Mouse (Mus musculus) neural tube, embryonic 14.5 days (tissue): ENCODE results near the gene Lurap1. TPM values are rescaled to one million over a fixed set of nuclear protein-coding genes. Genes with fewer than 3 reads are reported as not detected.

Source experiments
- ATAC-seq: fragments of 200-750 bp; cut with Nextera tagmentation; 2 replicates; pipeline ENCODE4 v1.8.0; 2017; ENCODE audit warnings: low read depth, mild to moderate bottlenecking, moderate TSS enrichment, moderate library complexity
- H3K27ac ChIP-seq: fragments of 300-500 bp; sonication (generic); 2 replicates; pipeline ENCODE4 v1.5.1; 2014; ENCODE audit warnings: low read depth, mild to moderate bottlenecking, control low read depth, low read length, moderate library complexity, mixed read lengths
- H3K27me3 ChIP-seq: fragments of 300-500 bp; sonication (generic); 2 replicates; pipeline ENCODE4 v1.6.1; 2014; ENCODE audit warnings: low read length; ENCODE audit not compliant: control insufficient read depth, insufficient read depth
- H3K36me3 ChIP-seq: fragments of 300-500 bp; sonication (generic); 2 replicates; pipeline ENCODE4 v1.6.1; 2014; ENCODE audit warnings: low read length, mixed read lengths; ENCODE audit not compliant: control insufficient read depth, insufficient read depth
- H3K4me1 ChIP-seq: fragments of 300-500 bp; sonication (generic); 2 replicates; pipeline ENCODE4 v1.6.1; 2014; ENCODE audit warnings: low read length; ENCODE audit not compliant: control insufficient read depth, insufficient read depth
- H3K4me2 ChIP-seq: fragments of 300-500 bp; sonication (generic); 2 replicates; pipeline ENCODE4 v1.6.1; 2014; ENCODE audit warnings: mild to moderate bottlenecking, low read depth, low read length, control low read depth
- H3K4me3 ChIP-seq: fragments of 300-500 bp; sonication (generic); 2 replicates; pipeline ENCODE4 v1.5.1; 2014; ENCODE audit warnings: low read depth, low read length, control low read depth, mixed read lengths
- H3K9ac ChIP-seq: fragments of 300-500 bp; sonication (generic); replicated peaks from 2 replicates; pipeline ENCODE4 v1.6.1; 2014; ENCODE audit warnings: low read depth, mild to moderate bottlenecking, control low read depth, low read length, mixed read lengths
- H3K9me3 ChIP-seq: fragments of 300-500 bp; sonication (generic); 2 replicates; pipeline ENCODE4 v1.6.1; 2016; ENCODE audit warnings: low read length; ENCODE audit not compliant: control insufficient read depth
- WGBS: fragments of 180-500 bp; shearing (Covaris S2); extraction: QIAGEN DNeasy Blood & Tissue Kit; methylation state at CpG from one replicate; pipeline ENCODE4 v1.1.7; 2014; 5-methylcytosine and 5-hydroxymethylcytosine counted together
- polyA plus RNA-seq: library from polyadenylated mRNA; unstranded; fragments of >200 nt; fragmentation: Nextera tagmentation; extraction: Ambion mirVana; gene quantifications from 2 replicates; pipeline ENCODE4 v1.2.1, GENCODE M21; 2014

The Lurap1 gene
- polyA plus RNA-seq, 1 experiment from 2014 or later, result 2.9 TPM

DNA sequence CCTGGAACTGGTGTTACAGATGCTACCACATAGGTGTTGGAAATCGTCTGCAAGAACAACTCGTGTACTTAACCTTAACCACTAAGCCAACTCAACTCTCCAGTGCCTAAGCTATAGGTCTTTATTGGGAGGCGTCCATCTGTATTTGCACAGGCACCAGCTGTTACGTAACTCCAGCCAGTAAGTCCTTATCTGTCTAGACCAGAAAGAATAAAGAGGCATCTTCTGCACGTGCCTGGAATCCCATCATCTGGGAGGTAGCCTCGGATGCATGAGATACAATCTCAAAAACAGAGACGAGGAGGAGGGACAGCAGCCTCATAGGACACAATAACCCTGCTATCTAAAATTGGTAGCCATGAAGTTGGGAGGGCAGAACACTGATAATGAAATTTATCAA lies 50.2 kb downstream of the Lurap1 start:
- H3K4me2 ChIP-seq, result no peak overlapping the region
- no peak overlapping the region for H3K4me3 ChIP-seq
- H3K36me3 ChIP-seq, result peaks cover 37% of the 10 kb centered on the region
- no peak for ATAC-seq
- H3K27me3 ChIP-seq, result no peaks in the 10 kb centered on the region
- H3K4me1 ChIP-seq, result no peaks in the 10 kb centered on the region
- H3K9ac ChIP-seq, result no peak overlapping the region
- H3K27ac ChIP-seq, result no peak overlapping the region
- no peaks in the 10 kb centered on the region for H3K9me3 ChIP-seq
- WGBS, result 91% methylated on average over 7 of the region's 7 CpGs

DNA sequence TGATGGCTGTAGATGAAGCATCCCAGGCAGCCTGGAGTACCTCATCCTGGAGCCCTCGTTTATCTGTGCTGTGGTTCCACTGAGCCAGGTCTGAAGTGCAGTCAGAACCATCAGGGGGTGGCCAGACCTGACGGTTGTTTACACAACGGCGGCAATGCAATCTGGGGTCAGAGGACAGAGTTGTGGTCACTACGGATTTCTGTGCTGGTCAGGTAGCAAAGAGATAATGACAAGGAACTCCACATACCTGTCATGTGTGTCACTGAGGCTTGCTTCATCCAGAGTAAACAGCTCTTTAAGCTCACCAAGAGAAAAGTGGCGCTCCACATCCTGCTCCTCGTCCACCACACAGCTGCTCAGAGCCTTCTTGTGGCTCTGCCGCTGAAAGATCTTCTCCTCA lies 53.9 kb downstream of the Lurap1 start:
- WGBS, result 88% methylated on average over 8 of the region's 8 CpGs
- H3K36me3 ChIP-seq, result peaks cover 58% of the 10 kb centered on the region
- no peak overlapping the region for H3K4me3 ChIP-seq
- H3K4me2 ChIP-seq, result no peak overlapping the region
- no peak overlapping the region for H3K27ac ChIP-seq
- H3K27me3 ChIP-seq, result no peaks in the 10 kb centered on the region
- no peaks in the 10 kb centered on the region for H3K4me1 ChIP-seq
- no peak overlapping the region for H3K9ac ChIP-seq
- no peak for ATAC-seq
- H3K9me3 ChIP-seq, result no peaks in the 10 kb centered on the region

GRCm38 (mm10) chr4:116096291-116096690 lies 54.8 kb downstream of the Lurap1 start:
- 93% methylated on average over 10 of the region's 10 CpGs for WGBS
- no peak overlapping the region for H3K4me2 ChIP-seq
- H3K36me3 ChIP-seq, result peaks cover 66% of the 10 kb centered on the region
- ATAC-seq, result no peak
- no peak overlapping the region for H3K9ac ChIP-seq
- H3K4me3 ChIP-seq, result no peak overlapping the region
- H3K4me1 ChIP-seq, result no peaks in the 10 kb centered on the region
- no peak overlapping the region for H3K27ac ChIP-seq
- no peaks in the 10 kb centered on the region for H3K27me3 ChIP-seq
- no peaks in the 10 kb centered on the region for H3K9me3 ChIP-seq

DNA sequence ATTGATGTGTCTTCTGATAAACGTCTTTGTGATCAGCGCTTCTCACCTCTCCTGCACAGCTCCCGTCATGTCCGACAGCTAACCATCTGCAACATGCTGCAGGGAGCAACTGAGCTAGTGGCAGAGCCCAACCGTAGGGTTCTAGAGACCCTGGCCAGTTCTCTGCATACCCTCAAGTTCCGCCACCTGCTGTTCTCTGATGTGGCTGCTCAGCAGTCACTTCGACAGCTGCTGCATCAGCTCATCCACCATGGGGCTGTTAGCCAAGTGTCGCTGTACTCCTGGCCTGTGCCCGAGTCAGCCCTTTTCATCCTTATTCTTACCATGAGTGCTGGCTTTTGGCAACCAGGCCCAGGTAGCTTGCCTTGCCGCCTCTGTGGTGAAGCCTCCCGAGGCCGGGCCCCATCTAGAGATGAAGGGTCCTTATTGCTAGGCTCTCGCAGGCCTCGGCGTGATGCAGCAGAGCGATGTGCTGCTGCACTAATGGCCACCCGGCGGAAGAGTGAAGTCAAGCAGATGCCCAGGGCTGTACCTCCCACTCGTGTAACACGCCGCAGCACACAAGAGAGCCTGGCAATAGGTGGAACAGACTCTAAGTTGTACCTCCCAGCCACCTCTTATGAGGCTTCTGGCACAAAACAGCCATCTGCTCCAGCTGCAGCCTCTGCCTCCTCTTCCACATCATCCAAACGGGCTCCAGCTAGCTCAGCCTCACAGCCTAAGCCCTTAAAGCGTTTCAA lies 62.5 kb downstream of the Lurap1 start:
- no peaks in the 10 kb centered on the region for H3K9me3 ChIP-seq
- H3K4me3 ChIP-seq, result no peak overlapping the region
- ATAC-seq, result no peak
- H3K36me3 ChIP-seq, result peaks cover 59% of the 10 kb centered on the region
- WGBS, result 91% methylated on average over 23 of the region's 23 CpGs
- no peak overlapping the region for H3K27ac ChIP-seq
- H3K9ac ChIP-seq, result no peak overlapping the region
- no peaks in the 10 kb centered on the region for H3K4me1 ChIP-seq
- H3K4me2 ChIP-seq, result no peak overlapping the region
- no peaks in the 10 kb centered on the region for H3K27me3 ChIP-seq

Other genes with a start within 250 kb of the Lurap1 start
- 0.62 and 0.85 TPM in 2 replicates for gene Dmbx1, start 211.4 kb downstream of the Lurap1 start, polyA plus RNA-seq
- 13.7 and 17.1 TPM in 2 replicates for gene Faah, start 133.4 kb downstream of the Lurap1 start, polyA plus RNA-seq
- gene Nsun4, start 97.5 kb downstream of the Lurap1 start, polyA plus RNA-seq, result 12.4 and 12.6 TPM in 2 replicates
- 443 and 524 TPM in 2 replicates for gene Uqcrh, start 76.3 kb downstream of the Lurap1 start, polyA plus RNA-seq
- gene Lrrc41, start 76.1 kb downstream of the Lurap1 start, polyA plus RNA-seq, result 77.5 and 84.3 TPM in 2 replicates
- 4.8 and 6.3 TPM in 2 replicates for gene Rad54l, start 27.6 kb downstream of the Lurap1 start, polyA plus RNA-seq
- gene Pomgnt1, start 27.5 kb downstream of the Lurap1 start, polyA plus RNA-seq, result 73.5 and 74.0 TPM in 2 replicates
- 0.09 TPM in 1 of 2 replicates, not detected in the other for gene Tspan1, start 16.3 kb upstream of the Lurap1 start, polyA plus RNA-seq
- gene 1700042G07Rik, start 22.0 kb upstream of the Lurap1 start, polyA plus RNA-seq, result not detected in 2 replicates
- not detected in 2 replicates for gene Gm49337, start 22.0 kb upstream of the Lurap1 start, polyA plus RNA-seq
- 66.8 and 80.3 TPM in 2 replicates for gene Pik3r3, start 70.3 kb upstream of the Lurap1 start, polyA plus RNA-seq